Mouse (Mus musculus): ENCODE data around the gene 9930022D16Rik.

Gene 9930022D16Rik

DNA sequence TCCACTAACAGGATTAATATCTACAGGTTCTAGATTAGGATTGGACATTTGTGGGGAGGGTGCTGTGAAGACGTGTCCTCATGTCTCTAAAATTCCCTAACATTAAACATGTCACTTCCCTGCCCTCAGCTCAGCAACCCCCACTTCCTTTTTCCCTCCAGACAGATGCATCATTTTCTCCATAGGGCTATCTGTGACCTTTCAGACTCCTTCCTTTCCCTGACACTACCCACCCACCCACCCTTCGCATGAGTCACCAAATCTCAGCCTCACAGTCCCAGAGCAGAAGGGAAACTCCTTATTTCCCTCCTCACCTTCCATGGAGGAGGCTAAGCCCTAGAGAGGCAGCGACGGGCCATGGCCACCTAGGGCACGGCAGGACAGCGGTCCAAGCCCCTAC is at the start of gene 9930022D16Rik:
9930022D16Rik (plus strand) TSS at position 301 of the 400 bp plus-strand sequence.
- in situ Hi-C loops (cut with MboI, MseI) = loop anchor here (25.0 kb wide), 1 partner anchor 1951 kb away; the partner anchor contains the start of gene Pitpnc1

DNA sequence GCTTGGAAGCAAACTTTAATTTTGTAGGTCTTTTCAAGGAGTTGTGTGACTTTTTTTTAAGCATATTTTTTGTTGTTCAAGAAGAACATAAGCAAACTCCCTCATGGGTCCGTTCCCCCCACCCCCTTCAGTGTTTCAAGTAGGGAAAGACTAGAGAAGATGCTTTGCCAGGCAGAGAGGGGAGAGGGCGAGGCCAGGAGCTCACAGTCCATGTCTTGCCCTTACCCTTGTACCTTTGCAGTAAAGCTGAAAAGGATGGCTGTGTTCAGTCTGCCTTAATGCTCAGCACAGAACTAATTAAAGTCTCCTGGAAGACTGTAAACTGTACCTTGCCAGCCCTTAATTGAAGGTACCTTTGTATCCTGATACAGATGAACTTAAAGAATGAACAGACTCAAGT is 49.4 kb upstream of the 9930022D16Rik start:
- in situ Hi-C loops (cut with MboI, MseI) = loop anchor here (5.0 kb wide), 1 partner anchor 63 kb away; the partner anchor contains the start of gene Amz2

GRCm38 (mm10) chr11:109364881-109365280 is 48.8 kb upstream of the 9930022D16Rik start:
- in situ Hi-C loops (cut with MboI, MseI) = loop anchor here (5.0 kb wide), 1 partner anchor 62 kb away; the partner anchor contains the start of gene Amz2

DNA sequence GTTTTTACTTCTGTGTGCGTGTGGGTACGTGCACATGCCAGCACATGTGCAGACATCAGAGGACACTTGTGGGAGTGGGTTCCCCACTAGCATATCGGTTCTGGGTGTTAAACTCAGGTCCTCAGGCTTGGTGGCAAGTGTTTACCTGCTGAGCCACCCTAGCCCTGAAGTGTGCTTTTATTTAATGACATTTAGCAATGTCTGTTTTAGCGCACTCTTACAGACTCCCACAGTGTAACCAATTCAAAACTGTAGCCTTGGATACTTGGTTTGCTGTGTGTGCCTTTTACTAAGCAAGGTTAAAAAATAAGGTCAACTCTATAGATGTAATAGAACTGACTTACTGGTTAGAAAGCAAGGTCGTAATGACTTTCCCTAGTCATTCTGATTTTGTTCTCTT is 47.9 kb upstream of the 9930022D16Rik start:
- in situ Hi-C loops (cut with MboI, MseI) = no loop called here

DNA sequence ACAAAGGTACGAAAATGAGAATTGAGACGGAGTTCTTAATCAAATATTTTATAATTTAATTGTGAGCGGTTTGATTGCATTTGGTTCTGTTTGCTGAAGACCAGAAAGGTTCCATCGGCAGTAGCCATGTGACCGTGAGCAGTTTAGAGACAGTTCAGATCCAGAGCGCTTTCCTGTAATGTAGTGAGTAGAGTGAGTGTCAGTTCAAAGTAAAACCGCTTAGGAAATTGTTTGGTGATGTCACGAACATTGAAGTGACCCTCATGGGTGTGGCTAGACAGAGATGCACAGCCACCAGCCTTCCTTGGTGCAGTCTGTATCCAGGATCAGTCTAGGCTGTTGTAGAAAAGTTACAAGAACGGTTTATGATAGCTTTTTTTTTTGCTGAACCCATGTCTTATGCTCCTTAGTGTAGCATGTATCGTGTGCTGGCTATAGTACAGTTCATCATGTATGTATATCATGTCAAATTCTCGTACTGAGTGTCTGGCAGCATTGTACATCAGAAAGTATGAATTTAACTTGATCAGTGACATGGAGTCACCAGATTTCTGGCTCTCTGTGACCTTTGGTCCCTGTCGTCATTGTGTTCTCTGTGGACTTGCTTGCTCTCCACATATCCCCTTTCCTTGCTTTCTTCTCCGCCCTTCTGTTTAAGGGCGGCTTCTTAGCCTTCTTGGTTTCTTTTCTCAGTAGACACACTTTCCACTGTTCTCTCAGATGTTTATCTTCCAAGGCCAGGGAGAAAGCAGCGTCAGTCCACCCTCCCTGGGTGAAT is 46.7 kb upstream of the 9930022D16Rik start:
- in situ Hi-C loops (cut with MboI, MseI) = no loop called here

GRCm38 (mm10) chr11:109369026-109369637 is 44.6 kb upstream of the 9930022D16Rik start:
- in situ Hi-C loops (cut with MboI, MseI) = no loop called here

DNA sequence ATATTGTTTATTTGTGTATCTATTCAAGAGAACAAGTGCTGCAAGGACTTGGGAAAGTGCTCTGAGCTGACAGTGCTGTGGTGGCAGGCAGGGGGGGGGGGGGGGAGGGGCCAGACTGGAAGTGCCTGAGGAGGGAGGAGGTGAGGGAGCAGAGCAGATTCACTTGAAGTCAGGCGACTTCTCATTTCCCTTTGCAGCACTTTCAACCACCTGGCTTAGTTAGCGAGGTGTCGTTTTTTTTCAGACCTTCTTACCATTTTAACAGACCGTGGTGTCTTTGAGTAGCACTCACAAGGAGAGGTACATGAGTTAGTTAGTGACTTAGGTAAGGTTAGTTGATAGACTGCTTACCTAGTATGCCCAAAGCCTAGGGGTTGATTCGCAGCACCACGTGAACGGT is 38.3 kb upstream of the 9930022D16Rik start:
- in situ Hi-C loops (cut with MboI, MseI) = no loop called here

DNA sequence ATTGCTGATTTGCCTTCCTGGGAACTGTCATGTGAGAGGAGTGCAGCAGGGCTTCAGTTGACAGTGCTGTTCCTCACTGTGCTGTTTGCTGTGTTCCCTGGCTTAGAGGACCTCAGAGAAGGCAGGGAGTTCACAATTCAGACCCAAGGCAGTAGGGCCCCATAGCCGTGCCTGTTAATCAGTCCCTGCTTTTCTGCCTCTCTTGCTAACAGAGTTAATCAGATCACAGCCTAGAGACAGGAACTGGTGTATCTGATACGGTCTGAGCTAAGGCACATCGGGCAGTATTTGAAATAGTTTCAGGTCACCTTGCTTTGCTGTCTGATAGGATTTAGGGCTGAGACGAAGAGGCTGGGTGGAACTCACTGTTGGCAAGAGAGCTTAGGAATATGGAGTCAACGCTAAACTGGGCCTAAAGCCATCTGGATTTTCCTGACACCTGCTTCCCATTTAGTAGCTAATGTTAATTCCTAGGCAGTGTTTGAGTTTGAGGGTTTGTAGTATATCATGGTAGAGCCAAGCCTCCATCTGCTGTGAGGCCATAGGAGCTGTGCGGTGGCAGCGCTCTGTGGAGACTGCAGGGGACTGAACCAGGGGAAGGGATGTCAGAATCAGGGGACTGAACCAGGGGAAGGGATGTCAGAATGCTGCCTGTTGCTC is 37.1 kb upstream of the 9930022D16Rik start:
- in situ Hi-C loops (cut with MboI, MseI) = no loop called here

DNA sequence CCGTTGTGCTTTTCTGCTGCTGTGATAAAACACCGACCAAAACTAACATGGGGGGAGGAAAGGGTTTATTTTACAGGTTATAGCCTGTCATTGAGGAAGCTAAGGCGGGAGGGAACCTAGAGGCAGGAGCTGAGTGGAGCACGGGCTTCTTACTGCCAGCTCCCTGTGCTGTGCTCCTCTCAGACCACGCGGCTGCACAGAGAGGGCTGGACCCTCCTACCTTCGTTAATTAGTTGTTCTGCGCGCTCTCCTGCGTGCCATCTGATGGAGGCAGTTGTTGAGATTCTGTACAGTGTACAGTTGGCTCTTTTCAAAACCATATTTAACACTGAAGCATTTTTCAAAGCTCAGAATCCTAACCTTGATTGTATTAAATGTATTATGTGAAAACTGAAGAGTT is 36.2 kb upstream of the 9930022D16Rik start:
- in situ Hi-C loops (cut with MboI, MseI) = no loop called here

DNA sequence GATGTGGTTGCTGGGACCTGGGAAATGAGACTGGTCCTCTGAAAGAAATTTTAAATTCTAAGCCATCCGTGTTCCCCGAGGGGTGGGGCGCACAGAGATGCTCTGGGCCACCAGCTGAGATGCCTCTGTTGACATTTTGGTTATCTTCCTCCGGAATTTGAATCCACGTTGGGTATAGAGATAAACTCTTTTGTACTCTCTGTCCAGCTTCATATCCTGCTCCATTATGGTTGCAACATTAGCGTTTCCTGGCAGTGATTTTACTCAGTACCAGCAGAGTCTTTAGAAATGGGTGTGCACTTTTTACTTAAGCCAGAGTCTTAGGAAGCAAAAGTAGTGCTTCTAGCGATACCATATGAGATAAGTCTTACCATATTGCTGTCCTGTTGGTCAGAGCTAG is 35.7 kb upstream of the 9930022D16Rik start:
- in situ Hi-C loops (cut with MboI, MseI) = no loop called here

- in situ Hi-C loops (cut with MboI, MseI) = no loop called here
Measured at GRCm38 (mm10) chr11:109380662-109381061, 33.1 kb upstream of the 9930022D16Rik start.

DNA sequence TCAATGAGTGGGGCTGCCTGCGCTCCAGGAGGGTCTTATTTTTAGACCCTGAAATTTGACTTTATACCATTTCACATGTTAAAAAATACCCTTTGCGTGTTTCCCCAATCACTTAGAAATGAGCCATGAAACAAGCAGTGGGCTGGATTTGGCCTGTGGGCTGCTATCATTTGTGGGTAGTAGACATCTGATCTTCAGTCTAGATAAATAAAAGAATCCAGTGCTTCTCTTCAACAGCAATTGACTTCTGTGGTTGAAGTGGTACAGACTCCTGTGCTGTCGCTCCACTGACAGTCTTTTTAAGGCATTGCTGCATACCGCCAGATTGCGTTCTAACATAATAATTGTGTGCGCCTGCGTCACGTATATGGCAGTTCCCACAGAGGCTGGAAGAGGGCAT is 28.4 kb upstream of the 9930022D16Rik start:
- in situ Hi-C loops (cut with MboI, MseI) = no loop called here

GRCm38 (mm10) chr11:109389046-109389445 is 24.7 kb upstream of the 9930022D16Rik start:
- in situ Hi-C loops (cut with MboI, MseI) = no loop called here

- in situ Hi-C loops (cut with MboI, MseI) = no loop called here
Measured at GRCm38 (mm10) chr11:109391200-109391599, 22.5 kb upstream of the 9930022D16Rik start.

DNA sequence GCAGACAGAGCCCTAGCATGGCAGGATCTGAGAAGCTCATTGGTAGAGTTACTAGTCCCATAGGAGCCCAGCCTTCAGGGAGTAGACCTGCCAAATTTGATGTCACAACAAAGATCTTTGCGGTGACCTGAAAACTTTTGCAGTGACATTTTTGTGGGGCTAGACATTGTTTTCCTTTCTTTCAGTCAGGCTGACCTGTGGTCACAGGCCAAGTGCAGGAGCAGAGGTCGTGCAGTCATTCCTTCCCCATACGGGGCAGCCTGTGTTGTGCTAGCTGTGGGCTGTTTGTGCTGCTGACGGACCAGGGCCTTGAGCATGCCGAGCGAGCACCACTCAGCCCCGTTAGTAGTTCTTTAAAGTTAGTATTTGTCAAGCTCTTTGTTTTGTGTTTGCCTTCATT is 22.0 kb upstream of the 9930022D16Rik start:
- in situ Hi-C loops (cut with MboI, MseI) = no loop called here

- in situ Hi-C loops (cut with MboI, MseI) = no loop called here
Measured at GRCm38 (mm10) chr11:109392601-109393000, 21.1 kb upstream of the 9930022D16Rik start.

- in situ Hi-C loops (cut with MboI, MseI) = no loop called here
Measured at GRCm38 (mm10) chr11:109394758-109395157, 19.0 kb upstream of the 9930022D16Rik start.

DNA sequence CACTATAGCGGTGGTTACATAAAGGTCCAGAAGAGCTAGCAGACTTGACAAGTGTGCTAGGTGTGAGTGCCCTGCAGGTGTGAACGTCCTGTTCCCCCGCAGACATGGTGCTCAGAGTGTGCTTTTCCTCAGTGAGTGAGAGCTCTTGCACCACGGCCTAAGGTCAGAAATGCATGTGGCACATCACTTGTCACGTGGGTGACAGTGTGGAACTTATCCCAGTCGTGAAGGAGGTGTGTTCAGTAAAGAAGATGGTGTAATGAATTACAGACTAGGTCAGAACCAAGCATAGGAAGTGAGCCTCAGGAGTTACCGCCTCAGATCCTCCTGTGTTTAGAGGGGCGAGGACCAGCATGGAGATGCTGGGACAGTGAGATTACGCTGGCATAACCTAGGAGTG is 18.4 kb upstream of the 9930022D16Rik start:
- in situ Hi-C loops (cut with MboI, MseI) = no loop called here

DNA sequence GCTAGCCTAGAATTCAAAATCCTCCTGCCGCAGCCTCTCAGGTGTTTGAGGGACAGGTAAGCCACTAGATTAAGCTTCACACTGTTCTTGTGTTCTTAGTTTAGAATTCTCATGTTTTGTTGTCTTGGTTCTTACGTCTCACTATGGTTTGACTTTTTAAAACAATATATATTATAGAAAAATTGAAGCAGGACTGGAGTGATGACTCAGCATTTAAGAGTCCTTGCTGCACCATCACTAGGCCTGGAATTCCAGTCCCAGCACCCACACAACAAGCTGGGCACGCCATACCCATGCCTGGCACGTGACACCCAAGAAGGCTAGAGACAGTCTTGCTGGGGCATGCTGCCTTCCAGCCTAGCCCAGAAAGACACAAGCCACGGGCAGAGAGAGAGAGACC is 7.3 kb upstream of the 9930022D16Rik start:
- in situ Hi-C loops (cut with MboI, MseI) = loop anchor here (5.0 to 25.0 kb wide), 2 partner anchors 34 to 1944 kb away; partner anchors contain the start of gene Pitpnc1

DNA sequence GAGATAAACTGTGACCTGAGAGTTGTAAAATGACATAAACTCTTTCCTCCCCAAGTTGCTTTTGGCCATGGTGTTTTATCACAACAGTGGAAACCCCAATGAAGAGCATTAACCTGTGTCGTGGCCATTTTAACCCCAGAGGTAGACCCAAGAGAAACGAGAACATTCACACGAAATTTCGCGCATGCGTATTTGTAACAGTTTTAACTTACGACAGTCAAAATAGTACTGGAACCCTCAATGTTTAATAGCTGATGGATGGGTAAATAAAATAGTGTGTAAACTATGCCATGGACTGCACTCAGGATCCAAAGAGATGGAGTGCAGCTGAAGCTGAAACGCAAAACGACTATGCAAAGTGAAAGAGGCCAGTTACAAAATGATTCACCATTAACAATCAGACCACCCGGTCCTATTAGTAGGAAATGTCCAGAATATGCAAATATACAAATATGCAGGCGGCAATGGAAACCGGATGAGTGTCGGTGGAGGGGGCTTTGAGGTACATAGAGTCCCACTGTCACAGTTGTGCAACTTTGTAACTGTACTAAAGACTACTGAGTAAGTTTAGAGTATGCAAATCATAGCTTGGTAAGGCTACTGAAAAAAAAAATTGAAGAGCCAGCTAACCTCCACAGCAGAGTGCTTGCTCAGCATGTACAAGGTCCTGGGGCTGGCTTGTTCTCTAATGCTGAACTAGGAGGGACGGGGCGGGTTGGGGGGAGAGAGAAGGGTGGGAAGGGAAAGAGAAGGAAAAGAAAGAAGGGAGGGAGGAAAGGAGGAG is 3.3 kb upstream of the 9930022D16Rik start:
- in situ Hi-C loops (cut with MboI, MseI) = loop anchor here (25.0 kb wide), 1 partner anchor 1948 kb away; the partner anchor contains the start of gene Pitpnc1

DNA sequence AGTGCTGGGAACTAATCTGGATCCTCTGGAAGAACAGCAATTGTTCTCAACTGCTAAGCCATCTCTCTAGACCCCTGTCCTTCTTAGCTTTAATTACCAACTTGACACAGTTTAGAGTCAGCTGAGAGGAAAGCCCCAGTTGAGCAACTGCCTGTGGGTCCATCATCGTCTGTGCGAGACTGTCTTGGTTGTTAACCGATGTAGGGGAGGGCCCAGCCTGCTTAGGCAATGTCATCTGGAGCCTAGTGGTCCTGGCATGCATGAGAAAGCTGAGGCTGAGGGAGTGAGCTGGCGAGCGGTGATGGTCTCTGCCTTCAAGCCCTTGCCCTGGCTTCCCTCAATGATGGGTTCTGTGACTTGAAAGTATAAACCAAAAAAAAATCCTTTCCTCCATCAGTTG is 1.1 kb downstream of the 9930022D16Rik start:
- in situ Hi-C loops (cut with MboI, MseI) = loop anchor here (25.0 kb wide), 1 partner anchor 1953 kb away; the partner anchor contains the start of gene Pitpnc1

Data from T-helper 1 cell (primary cell).